Mouse (Mus musculus): Measurements from ENCODE around the gene Ankrd39. TPM values are rescaled to one million over a fixed set of nuclear protein-coding genes. Genes with fewer than 3 reads are reported as not detected.

Gene Ankrd39
- 4.7 and 9.0 TPM in 2 replicates for total RNA-seq (2017)

GRCm38 (mm10) chr1:36546888-36547471, at the start of gene Ankrd39:
Ankrd39 (minus strand) TSS chr1:36547445.
- peak; percentile 99 for ATAC-seq (replicated peaks in 1 of 2; ENCODE audit: insufficient read depth in 1 of 2, low FRiP score in 2 of 2, low TSS enrichment in 1 of 2, low read depth in 1 of 2, poor library complexity in 2 of 2, severe bottlenecking in 2 of 2)

- no peak for ATAC-seq (replicated peaks in 1 of 2; ENCODE audit: insufficient read depth in 1 of 2, low FRiP score in 2 of 2, low TSS enrichment in 1 of 2, low read depth in 1 of 2, poor library complexity in 2 of 2, severe bottlenecking in 2 of 2)
Measured at GRCm38 (mm10) chr1:36596114-36596513, 48.9 kb upstream of the Ankrd39 start.

- ATAC-seq (replicated peaks in 1 of 2; ENCODE audit: insufficient read depth in 1 of 2, low FRiP score in 2 of 2, low TSS enrichment in 1 of 2, low read depth in 1 of 2, poor library complexity in 2 of 2, severe bottlenecking in 2 of 2) = no peak
Measured at GRCm38 (mm10) chr1:36595167-36595931, 48.1 kb upstream of the Ankrd39 start.

GRCm38 (mm10) chr1:36593099-36593498, 45.9 kb upstream of the Ankrd39 start:
- ATAC-seq (replicated peaks in 1 of 2; ENCODE audit: insufficient read depth in 1 of 2, low FRiP score in 2 of 2, low TSS enrichment in 1 of 2, low read depth in 1 of 2, poor library complexity in 2 of 2, severe bottlenecking in 2 of 2) = no peak

GRCm38 (mm10) chr1:36591408-36591807, 44.2 kb upstream of the Ankrd39 start:
- ATAC-seq (replicated peaks in 1 of 2; ENCODE audit: insufficient read depth in 1 of 2, low FRiP score in 2 of 2, low TSS enrichment in 1 of 2, low read depth in 1 of 2, poor library complexity in 2 of 2, severe bottlenecking in 2 of 2) = peak in 1 of 2 experiments; percentile 23; a peak in 1 of 4 replicates

GRCm38 (mm10) chr1:36590664-36591063, 43.4 kb upstream of the Ankrd39 start:
- no peak for ATAC-seq (replicated peaks in 1 of 2; ENCODE audit: insufficient read depth in 1 of 2, low FRiP score in 2 of 2, low TSS enrichment in 1 of 2, low read depth in 1 of 2, poor library complexity in 2 of 2, severe bottlenecking in 2 of 2)

GRCm38 (mm10) chr1:36589486-36589885, 42.2 kb upstream of the Ankrd39 start:
- ATAC-seq (replicated peaks in 1 of 2; ENCODE audit: insufficient read depth in 1 of 2, low FRiP score in 2 of 2, low TSS enrichment in 1 of 2, low read depth in 1 of 2, poor library complexity in 2 of 2, severe bottlenecking in 2 of 2) = no peak

GRCm38 (mm10) chr1:36588476-36589450, 41.5 kb upstream of the Ankrd39 start:
- peak in 1 of 2 experiments; percentile 13; a peak in 1 of 4 replicates for ATAC-seq (replicated peaks in 1 of 2; ENCODE audit: insufficient read depth in 1 of 2, low FRiP score in 2 of 2, low TSS enrichment in 1 of 2, low read depth in 1 of 2, poor library complexity in 2 of 2, severe bottlenecking in 2 of 2)

GRCm38 (mm10) chr1:36587860-36588259, 40.6 kb upstream of the Ankrd39 start:
- no peak for ATAC-seq (replicated peaks in 1 of 2; ENCODE audit: insufficient read depth in 1 of 2, low FRiP score in 2 of 2, low TSS enrichment in 1 of 2, low read depth in 1 of 2, poor library complexity in 2 of 2, severe bottlenecking in 2 of 2)

GRCm38 (mm10) chr1:36586288-36586687, 39.0 kb upstream of the Ankrd39 start:
- ATAC-seq (replicated peaks in 1 of 2; ENCODE audit: insufficient read depth in 1 of 2, low FRiP score in 2 of 2, low TSS enrichment in 1 of 2, low read depth in 1 of 2, poor library complexity in 2 of 2, severe bottlenecking in 2 of 2) = no peak

- ATAC-seq (replicated peaks in 1 of 2; ENCODE audit: insufficient read depth in 1 of 2, low FRiP score in 2 of 2, low TSS enrichment in 1 of 2, low read depth in 1 of 2, poor library complexity in 2 of 2, severe bottlenecking in 2 of 2) = no peak
Measured at GRCm38 (mm10) chr1:36583408-36584116, 36.3 kb upstream of the Ankrd39 start.

GRCm38 (mm10) chr1:36582211-36582610, 35.0 kb upstream of the Ankrd39 start:
- no peak for ATAC-seq (replicated peaks in 1 of 2; ENCODE audit: insufficient read depth in 1 of 2, low FRiP score in 2 of 2, low TSS enrichment in 1 of 2, low read depth in 1 of 2, poor library complexity in 2 of 2, severe bottlenecking in 2 of 2)

- no peak for ATAC-seq (replicated peaks in 1 of 2; ENCODE audit: insufficient read depth in 1 of 2, low FRiP score in 2 of 2, low TSS enrichment in 1 of 2, low read depth in 1 of 2, poor library complexity in 2 of 2, severe bottlenecking in 2 of 2)
Measured at GRCm38 (mm10) chr1:36581260-36581659, 34.0 kb upstream of the Ankrd39 start.

GRCm38 (mm10) chr1:36580384-36581207, 33.4 kb upstream of the Ankrd39 start:
- peak; percentile 42 to 60; a peak in 2 of 4 replicates for ATAC-seq (replicated peaks in 1 of 2; ENCODE audit: insufficient read depth in 1 of 2, low FRiP score in 2 of 2, low TSS enrichment in 1 of 2, low read depth in 1 of 2, poor library complexity in 2 of 2, severe bottlenecking in 2 of 2)

- ATAC-seq (replicated peaks in 1 of 2; ENCODE audit: insufficient read depth in 1 of 2, low FRiP score in 2 of 2, low TSS enrichment in 1 of 2, low read depth in 1 of 2, poor library complexity in 2 of 2, severe bottlenecking in 2 of 2) = no peak
Measured at GRCm38 (mm10) chr1:36579974-36580383, 32.7 kb upstream of the Ankrd39 start.

GRCm38 (mm10) chr1:36576991-36577675, 29.9 kb upstream of the Ankrd39 start:
- no peak for ATAC-seq (replicated peaks in 1 of 2; ENCODE audit: insufficient read depth in 1 of 2, low FRiP score in 2 of 2, low TSS enrichment in 1 of 2, low read depth in 1 of 2, poor library complexity in 2 of 2, severe bottlenecking in 2 of 2)
